Mouse (Mus musculus): ENCODE measurements around the gene Cebpg.

Cebpg gene

GRCm38 (mm10) chr7:35041286-35042208 is 14.8 kb downstream of the Cebpg start:
- Histone ChIP-seq H3K27me3 (ENCODE audit: control insufficient read depth, insufficient read depth, low read length, poor library complexity, severe bottlenecking) (no peaks in the 10 kb centered on the region), H3K36me3 (ENCODE audit: control insufficient read depth, insufficient read depth, low read length, poor library complexity, severe bottlenecking) (0 out of 2 replicates have a peak, but pooled peaks cover 2% of the 10 kb centered on the region)
- DNase-seq (ENCODE audit: low read depth, low spot score) = no peak

- H3K27me3 ChIP-seq (ENCODE audit: control insufficient read depth, insufficient read depth, low read length, poor library complexity, severe bottlenecking) = no peaks in the 10 kb centered on the region
- DNase-seq (ENCODE audit: low read depth, low spot score) = no peak
- H3K36me3 ChIP-seq (ENCODE audit: control insufficient read depth, insufficient read depth, low read length, poor library complexity, severe bottlenecking) = no peaks in the 10 kb centered on the region
Observed at GRCm38 (mm10) chr7:35040176-35040972, 16.0 kb downstream of the Cebpg start.

GRCm38 (mm10) chr7:35037408-35037807 is 19.0 kb downstream of the Cebpg start:
- no peak for DNase-seq (ENCODE audit: low read depth, low spot score)
- H3K27me3 ChIP-seq (ENCODE audit: control insufficient read depth, insufficient read depth, low read length, poor library complexity, severe bottlenecking) = no peaks in the 10 kb centered on the region
- no peaks in the 10 kb centered on the region for H3K36me3 ChIP-seq (ENCODE audit: control insufficient read depth, insufficient read depth, low read length, poor library complexity, severe bottlenecking)

- no peak for DNase-seq (ENCODE audit: low read depth, low spot score)
- Histone ChIP-seq H3K27me3 (ENCODE audit: control insufficient read depth, insufficient read depth, low read length, poor library complexity, severe bottlenecking) (no peaks in the 10 kb centered on the region), H3K36me3 (ENCODE audit: control insufficient read depth, insufficient read depth, low read length, poor library complexity, severe bottlenecking) (no peaks in the 10 kb centered on the region)
Observed at GRCm38 (mm10) chr7:35036266-35036731, 20.1 kb downstream of the Cebpg start.

- no peak for DNase-seq (ENCODE audit: low read depth, low spot score)
- Histone ChIP-seq H3K36me3 (ENCODE audit: control insufficient read depth, insufficient read depth, low read length, poor library complexity, severe bottlenecking) (no peaks in the 10 kb centered on the region), H3K27me3 (ENCODE audit: control insufficient read depth, insufficient read depth, low read length, poor library complexity, severe bottlenecking) (no peaks in the 10 kb centered on the region)
Observed at GRCm38 (mm10) chr7:35035565-35035964, 20.8 kb downstream of the Cebpg start.

- H3K36me3 ChIP-seq (ENCODE audit: control insufficient read depth, insufficient read depth, low read length, poor library complexity, severe bottlenecking) = no peaks in the 10 kb centered on the region
- DNase-seq (ENCODE audit: low read depth, low spot score) = no peak
- no peaks in the 10 kb centered on the region for H3K27me3 ChIP-seq (ENCODE audit: control insufficient read depth, insufficient read depth, low read length, poor library complexity, severe bottlenecking)
Observed at GRCm38 (mm10) chr7:35035141-35035553, 21.2 kb downstream of the Cebpg start.

GRCm38 (mm10) chr7:35030567-35030966 is 25.8 kb downstream of the Cebpg start:
- DNase-seq (ENCODE audit: low read depth, low spot score) = no peak
- Histone ChIP-seq H3K27me3 (ENCODE audit: control insufficient read depth, insufficient read depth, low read length, poor library complexity, severe bottlenecking) (no peaks in the 10 kb centered on the region), H3K36me3 (ENCODE audit: control insufficient read depth, insufficient read depth, low read length, poor library complexity, severe bottlenecking) (no peaks in the 10 kb centered on the region)

GRCm38 (mm10) chr7:35029648-35030047 is 26.7 kb downstream of the Cebpg start:
- Histone ChIP-seq H3K27me3 (ENCODE audit: control insufficient read depth, insufficient read depth, low read length, poor library complexity, severe bottlenecking) (no peaks in the 10 kb centered on the region), H3K36me3 (ENCODE audit: control insufficient read depth, insufficient read depth, low read length, poor library complexity, severe bottlenecking) (no peaks in the 10 kb centered on the region)
- DNase-seq (ENCODE audit: low read depth, low spot score) = no peak

GRCm38 (mm10) chr7:35029228-35029627 is 27.1 kb downstream of the Cebpg start:
- Histone ChIP-seq H3K27me3 (ENCODE audit: control insufficient read depth, insufficient read depth, low read length, poor library complexity, severe bottlenecking) (no peaks in the 10 kb centered on the region), H3K36me3 (ENCODE audit: control insufficient read depth, insufficient read depth, low read length, poor library complexity, severe bottlenecking) (no peaks in the 10 kb centered on the region)
- no peak for DNase-seq (ENCODE audit: low read depth, low spot score)

- H3K27me3 ChIP-seq (ENCODE audit: control insufficient read depth, insufficient read depth, low read length, poor library complexity, severe bottlenecking) = no peaks in the 10 kb centered on the region
- DNase-seq (ENCODE audit: low read depth, low spot score) = peak; percentile 18
- no peaks in the 10 kb centered on the region for H3K36me3 ChIP-seq (ENCODE audit: control insufficient read depth, insufficient read depth, low read length, poor library complexity, severe bottlenecking)
Observed at GRCm38 (mm10) chr7:35028559-35028958, 27.8 kb downstream of the Cebpg start.

GRCm38 (mm10) chr7:35027801-35028420 is 28.5 kb downstream of the Cebpg start:
- Histone ChIP-seq H3K36me3 (ENCODE audit: control insufficient read depth, insufficient read depth, low read length, poor library complexity, severe bottlenecking) (no peaks in the 10 kb centered on the region), H3K27me3 (ENCODE audit: control insufficient read depth, insufficient read depth, low read length, poor library complexity, severe bottlenecking) (no peaks in the 10 kb centered on the region)
- DNase-seq (ENCODE audit: low read depth, low spot score) = no peak

GRCm38 (mm10) chr7:35026838-35027291 is 29.5 kb downstream of the Cebpg start:
- no peaks in the 10 kb centered on the region for H3K27me3 ChIP-seq (ENCODE audit: control insufficient read depth, insufficient read depth, low read length, poor library complexity, severe bottlenecking)
- no peak for DNase-seq (ENCODE audit: low read depth, low spot score)
- H3K36me3 ChIP-seq (ENCODE audit: control insufficient read depth, insufficient read depth, low read length, poor library complexity, severe bottlenecking) = no peaks in the 10 kb centered on the region

GRCm38 (mm10) chr7:35026276-35026630 is 30.1 kb downstream of the Cebpg start:
- no peaks in the 10 kb centered on the region for H3K36me3 ChIP-seq (ENCODE audit: control insufficient read depth, insufficient read depth, low read length, poor library complexity, severe bottlenecking)
- no peaks in the 10 kb centered on the region for H3K27me3 ChIP-seq (ENCODE audit: control insufficient read depth, insufficient read depth, low read length, poor library complexity, severe bottlenecking)
- DNase-seq (ENCODE audit: low read depth, low spot score) = no peak

GRCm38 (mm10) chr7:35025409-35026275 is 30.7 kb downstream of the Cebpg start:
- DNase-seq (ENCODE audit: low read depth, low spot score) = peak; percentile 81
- no peaks in the 10 kb centered on the region for H3K27me3 ChIP-seq (ENCODE audit: control insufficient read depth, insufficient read depth, low read length, poor library complexity, severe bottlenecking)
- H3K36me3 ChIP-seq (ENCODE audit: control insufficient read depth, insufficient read depth, low read length, poor library complexity, severe bottlenecking) = no peaks in the 10 kb centered on the region

Data from splenic B cell, adult 2 months (primary cell).